Mouse (Mus musculus): ENCODE data around the gene Hist1h3d.
"Not testable (repeated sequence)": the region's sequence is repeated elsewhere in the genome, so short reads cannot be mapped to it uniquely, and the experiment has no call there.

The Hist1h3d gene

GRCm38 (mm10) chr13:23542225-23542980 is 33.2 kb upstream of the Hist1h3d start:
- not testable (repeated sequence) for DNase-seq (ENCODE audit: extremely low spot score, low spot score)

DNA sequence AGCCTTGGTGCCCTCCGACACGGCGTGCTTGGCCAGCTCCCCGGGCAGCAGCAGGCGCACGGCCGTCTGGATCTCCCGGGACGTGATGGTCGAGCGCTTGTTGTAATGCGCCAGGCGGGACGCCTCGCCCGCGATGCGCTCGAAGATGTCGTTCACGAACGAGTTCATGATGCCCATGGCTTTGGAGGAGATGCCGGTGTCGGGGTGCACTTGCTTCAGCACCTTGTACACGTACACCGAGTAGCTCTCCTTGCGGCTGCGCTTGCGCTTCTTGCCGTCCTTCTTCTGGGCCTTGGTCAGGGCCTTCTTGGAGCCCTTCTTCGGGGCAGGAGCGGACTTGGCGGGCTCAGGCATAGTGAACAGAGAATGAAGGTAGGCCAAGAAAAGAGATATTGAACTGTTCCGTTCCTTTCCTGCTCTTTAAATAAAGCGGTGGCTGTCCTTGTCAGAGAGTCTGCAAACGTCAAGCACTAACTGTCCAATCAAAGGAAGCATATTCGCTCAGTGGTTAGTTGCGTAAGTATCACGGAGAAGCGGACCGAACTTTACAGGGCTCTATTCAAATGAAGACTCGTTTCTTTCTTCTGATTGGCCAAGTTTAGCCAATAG is 32.5 kb upstream of the Hist1h3d start, which contains the start of gene Hist1h2bh:
Gene Hist1h2bh (minus strand): TSS at position 394 of the 609 bp plus-strand sequence.
- peak; percentile 83 for DNase-seq (ENCODE audit: extremely low spot score, low spot score)

- no peak for DNase-seq (ENCODE audit: extremely low spot score, low spot score)
Observed at GRCm38 (mm10) chr13:23543965-23544786, 31.4 kb upstream of the Hist1h3d start, which contains the start of gene Hist1h3f. Hist1h3f (plus strand) TSS chr13:23544052.

- not testable (repeated sequence) for DNase-seq (ENCODE audit: extremely low spot score, low spot score)
Observed at GRCm38 (mm10) chr13:23544787-23545120, 30.8 kb upstream of the Hist1h3d start.

GRCm38 (mm10) chr13:23546694-23547093 is 28.9 kb upstream of the Hist1h3d start:
- no peak for DNase-seq (ENCODE audit: extremely low spot score, low spot score)

GRCm38 (mm10) chr13:23550761-23551145 is 24.8 kb upstream of the Hist1h3d start:
- no peak for DNase-seq (ENCODE audit: extremely low spot score, low spot score)

DNA sequence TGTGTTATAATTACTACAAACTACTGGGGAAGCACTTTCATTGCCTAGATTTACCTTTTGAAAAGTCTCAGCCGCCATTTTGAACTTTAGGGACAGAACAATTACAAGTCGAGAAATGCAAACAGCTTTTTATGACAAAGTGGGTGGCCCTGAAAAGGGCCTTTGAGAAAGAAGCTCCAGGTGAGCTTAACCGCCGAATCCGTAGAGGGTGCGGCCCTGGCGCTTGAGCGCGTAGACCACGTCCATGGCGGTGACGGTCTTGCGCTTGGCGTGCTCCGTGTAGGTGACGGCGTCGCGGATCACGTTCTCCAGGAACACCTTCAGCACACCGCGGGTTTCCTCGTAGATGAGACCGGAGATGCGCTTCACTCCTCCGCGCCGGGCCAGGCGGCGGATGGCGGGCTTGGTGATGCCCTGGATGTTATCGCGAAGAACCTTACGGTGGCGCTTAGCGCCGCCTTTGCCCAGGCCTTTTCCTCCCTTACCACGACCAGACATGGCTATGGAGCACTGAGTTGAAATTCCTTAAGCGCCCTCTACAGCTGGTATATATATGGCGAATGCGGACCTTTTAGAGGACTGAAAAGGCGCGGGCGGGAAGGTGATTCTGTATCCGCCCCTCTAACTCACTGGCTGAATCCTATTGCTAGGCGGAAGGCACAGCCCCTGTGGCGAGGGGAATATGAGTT is 24.3 kb upstream of the Hist1h3d start, which contains the start of gene Hist1h4f:
Gene Hist1h4f (minus strand): TSS at position 503 of the 689 bp plus-strand sequence.
- peak; percentile 94 for DNase-seq (ENCODE audit: extremely low spot score, low spot score)

DNA sequence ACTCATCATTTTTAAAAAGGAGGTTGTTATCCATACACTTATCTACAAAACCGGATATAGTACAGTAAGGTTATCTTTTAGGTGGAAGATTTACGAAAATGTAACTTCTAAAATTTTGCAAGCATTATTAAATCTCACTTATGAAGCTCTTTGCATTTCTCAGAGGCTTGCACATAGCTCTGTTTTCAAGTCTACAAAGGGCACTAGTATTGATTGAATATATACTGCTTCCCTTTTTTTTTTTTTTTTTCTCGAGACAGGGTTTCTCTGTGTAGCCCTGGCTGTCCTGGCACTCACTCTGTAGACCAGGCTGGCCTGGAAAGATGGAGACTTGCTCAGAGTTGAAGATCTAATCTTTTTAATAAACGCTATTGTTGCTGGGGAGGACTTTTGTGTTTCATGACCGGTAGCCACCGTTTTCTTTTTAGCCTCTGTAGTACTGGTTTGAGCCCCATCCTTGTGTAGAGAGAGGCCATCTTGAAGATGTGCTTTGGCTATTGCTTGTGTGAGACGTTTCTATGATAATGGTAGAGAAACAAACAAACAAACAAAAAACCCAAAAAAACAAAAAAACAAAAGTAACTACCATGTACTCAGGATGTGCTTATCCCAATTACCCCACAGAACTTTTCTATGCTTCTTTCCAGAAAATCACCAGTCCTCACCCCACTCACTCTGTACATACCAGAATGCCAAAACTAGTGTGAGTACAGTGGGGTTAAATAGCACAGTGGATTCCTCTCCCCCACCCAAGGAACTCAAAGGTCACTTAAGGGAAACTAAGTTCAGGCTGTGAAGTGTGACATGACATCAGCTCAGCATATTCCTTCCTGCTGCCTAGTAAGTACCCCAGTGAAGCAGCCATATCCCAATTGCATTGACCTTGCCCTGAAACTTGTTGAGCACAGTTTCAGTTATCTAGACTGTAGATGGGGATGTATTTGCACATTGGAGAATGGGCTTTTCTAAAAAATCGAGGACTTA is 23.3 kb upstream of the Hist1h3d start:
- DNase-seq (ENCODE audit: extremely low spot score, low spot score), result no peak

GRCm38 (mm10) chr13:23552962-23553361 is 22.6 kb upstream of the Hist1h3d start, which contains the start of gene Hist1h1d:
Hist1h1d (plus strand) TSS chr13:23553262.
- DNase-seq (ENCODE audit: extremely low spot score, low spot score), result no peak

DNA sequence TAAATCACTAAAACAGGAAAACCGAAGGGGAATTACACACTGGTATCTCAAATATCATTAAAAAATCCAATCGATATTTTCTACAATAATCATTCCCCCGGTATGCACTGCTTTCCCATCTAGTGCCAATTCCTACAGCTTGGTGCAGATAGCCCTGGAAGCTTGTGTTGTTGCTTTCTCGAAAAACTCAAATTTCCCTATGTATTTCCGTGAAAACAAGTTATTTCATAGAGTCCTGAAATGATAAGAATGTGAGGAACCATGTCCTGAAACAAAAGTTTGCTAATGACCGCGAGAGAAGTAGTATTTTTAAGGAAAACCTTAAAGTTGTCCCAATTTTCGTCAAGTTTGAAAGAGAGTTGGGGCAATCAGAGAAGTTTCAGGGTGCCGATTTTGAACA is 21.2 kb upstream of the Hist1h3d start:
- DNase-seq (ENCODE audit: extremely low spot score, low spot score), result no peak

GRCm38 (mm10) chr13:23554925-23555838 is 20.4 kb upstream of the Hist1h3d start:
- peak; percentile 87 for DNase-seq (ENCODE audit: extremely low spot score, low spot score)

- peak; percentile 77 for DNase-seq (ENCODE audit: extremely low spot score, low spot score)
Observed at GRCm38 (mm10) chr13:23555839-23556416, 19.6 kb upstream of the Hist1h3d start.

- no peak for DNase-seq (ENCODE audit: extremely low spot score, low spot score)
Observed at GRCm38 (mm10) chr13:23556906-23557305, 18.7 kb upstream of the Hist1h3d start.

DNA sequence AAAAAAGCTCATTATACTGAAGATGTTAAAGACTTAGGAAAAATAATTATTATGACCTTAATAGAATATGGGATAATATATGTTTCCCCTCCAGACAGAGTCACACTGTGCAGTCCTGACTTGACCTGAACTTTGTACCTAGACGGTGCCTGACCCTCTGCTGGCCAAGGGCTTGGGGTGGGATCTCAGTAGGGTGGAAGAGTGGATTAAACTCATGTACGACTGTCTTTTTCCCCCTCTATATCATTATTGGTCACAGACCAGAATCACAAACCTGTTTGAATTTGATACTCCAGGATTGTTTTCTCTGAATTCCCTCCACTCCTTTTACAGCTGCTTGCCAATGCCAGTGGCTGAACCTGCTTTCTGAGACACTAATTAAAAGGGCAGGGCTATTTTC is 14.9 kb upstream of the Hist1h3d start:
- DNase-seq (ENCODE audit: extremely low spot score, low spot score), result not testable (repeated sequence)

DNA sequence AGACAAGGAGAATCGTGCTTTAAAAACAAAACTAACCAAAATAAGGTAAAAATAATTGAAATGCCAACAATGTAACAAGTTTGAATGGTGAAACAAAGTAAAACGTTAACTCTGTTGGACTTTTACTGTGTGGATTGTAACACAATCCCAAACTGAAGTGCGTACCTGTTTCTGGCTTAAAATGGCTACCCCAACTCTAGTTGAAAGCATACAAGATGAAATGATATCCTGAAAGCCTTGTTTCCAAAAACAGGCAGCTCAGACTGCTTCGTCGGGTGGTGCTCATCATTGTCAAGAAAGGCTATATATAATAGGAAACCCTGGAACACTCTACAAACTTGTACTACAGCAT is 14.1 kb upstream of the Hist1h3d start:
- not testable (repeated sequence) for DNase-seq (ENCODE audit: extremely low spot score, low spot score)

DNA sequence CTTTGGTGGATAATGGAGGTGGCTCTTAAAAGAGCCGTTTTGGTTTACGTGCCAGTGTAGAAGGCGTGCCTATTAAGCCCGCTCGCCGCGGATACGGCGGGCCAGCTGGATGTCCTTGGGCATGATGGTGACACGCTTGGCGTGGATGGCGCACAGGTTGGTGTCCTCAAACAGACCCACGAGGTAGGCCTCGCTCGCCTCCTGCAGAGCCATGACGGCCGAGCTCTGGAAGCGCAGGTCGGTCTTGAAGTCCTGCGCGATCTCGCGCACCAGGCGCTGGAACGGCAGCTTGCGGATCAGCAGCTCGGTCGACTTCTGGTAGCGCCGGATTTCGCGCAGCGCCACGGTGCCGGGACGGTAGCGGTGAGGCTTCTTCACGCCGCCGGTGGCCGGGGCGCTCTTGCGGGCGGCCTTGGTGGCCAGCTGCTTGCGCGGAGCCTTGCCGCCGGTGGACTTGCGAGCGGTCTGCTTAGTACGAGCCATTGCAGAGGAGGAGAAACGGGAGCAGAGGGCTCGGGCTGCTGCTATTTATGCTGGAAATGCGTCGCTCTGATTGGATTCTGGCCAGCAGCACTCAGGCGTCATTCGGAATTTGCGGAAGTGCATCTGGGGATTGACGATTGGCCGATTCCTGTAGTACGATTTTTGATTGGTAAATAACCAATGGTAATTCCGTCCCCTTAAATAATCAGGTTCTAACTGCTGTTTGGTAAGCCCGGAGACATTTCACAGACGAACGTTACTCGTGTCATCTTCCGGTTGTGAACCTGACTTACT is 13.5 kb upstream of the Hist1h3d start, which contains the start of gene Hist1h3e:
Gene Hist1h3e (minus strand): TSS at position 487 of the 777 bp plus-strand sequence.
- peak; percentile 91 for DNase-seq (ENCODE audit: extremely low spot score, low spot score)

DNA sequence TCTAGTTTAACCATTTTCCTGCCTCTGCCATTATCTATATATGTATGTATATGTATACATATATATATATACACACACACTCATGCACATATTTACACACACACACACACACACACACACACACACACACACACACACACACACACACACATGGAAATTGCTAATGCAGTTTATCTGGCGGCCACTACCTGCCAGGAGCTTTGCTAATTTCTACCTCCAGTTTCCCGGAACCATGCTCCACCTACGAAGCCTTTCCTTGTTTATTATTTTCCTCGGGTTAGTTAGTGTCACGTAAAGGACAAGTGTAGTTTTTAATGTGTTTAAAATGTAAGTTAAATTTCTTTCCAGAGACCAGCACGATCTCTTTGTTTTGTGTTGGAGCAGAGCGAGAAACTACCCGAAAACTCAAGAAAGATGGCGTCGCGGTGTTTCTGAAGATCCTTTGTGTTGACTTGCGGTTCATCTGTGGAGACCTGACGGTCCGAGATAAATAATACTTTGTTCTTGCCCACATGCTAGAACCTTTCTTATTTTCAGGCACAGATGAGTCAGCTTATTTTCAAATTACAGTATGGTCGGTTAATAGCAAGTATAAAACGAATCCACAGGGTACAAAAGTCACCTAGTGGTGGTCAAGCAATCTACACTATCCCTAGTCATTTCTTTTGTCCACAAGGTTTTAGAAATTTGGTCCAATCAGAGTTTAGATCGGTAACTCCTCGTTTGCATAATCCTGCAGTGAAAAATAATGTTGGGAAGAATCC is 12.7 kb upstream of the Hist1h3d start:
- DNase-seq (ENCODE audit: extremely low spot score, low spot score), result no peak

All from neural tube, embryonic 10.5 days (tissue).